Mouse (Mus musculus): ENCODE results near the gene Sar1a.

Sar1a gene

GRCm38 (mm10) chr10:61737537-61737936, 57.4 kb downstream of the Sar1a start:
- no peak for DNase-seq

- DNase-seq, result no peak
Measured at GRCm38 (mm10) chr10:61738126-61738525, 58.0 kb downstream of the Sar1a start.

DNA sequence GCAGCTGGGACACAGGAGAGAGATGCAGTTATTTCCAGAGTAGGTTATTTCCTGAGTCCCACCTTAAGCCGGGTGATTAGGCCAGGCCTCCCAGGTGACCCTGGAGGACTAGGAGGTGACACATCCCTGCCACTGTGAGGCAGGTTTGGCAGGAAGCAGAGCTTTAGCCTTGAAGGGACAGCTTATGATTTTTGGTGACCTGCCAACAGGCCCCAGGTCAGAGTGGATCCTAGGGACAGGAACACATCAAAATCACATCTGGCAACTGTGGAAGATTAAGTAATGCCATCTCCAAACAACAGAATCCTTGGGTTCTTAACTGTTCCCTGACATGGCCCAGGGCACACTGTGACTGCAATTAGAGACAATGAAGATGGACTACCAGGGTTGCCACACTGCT, 61.2 kb downstream of the Sar1a start:
- no peak for DNase-seq

DNA sequence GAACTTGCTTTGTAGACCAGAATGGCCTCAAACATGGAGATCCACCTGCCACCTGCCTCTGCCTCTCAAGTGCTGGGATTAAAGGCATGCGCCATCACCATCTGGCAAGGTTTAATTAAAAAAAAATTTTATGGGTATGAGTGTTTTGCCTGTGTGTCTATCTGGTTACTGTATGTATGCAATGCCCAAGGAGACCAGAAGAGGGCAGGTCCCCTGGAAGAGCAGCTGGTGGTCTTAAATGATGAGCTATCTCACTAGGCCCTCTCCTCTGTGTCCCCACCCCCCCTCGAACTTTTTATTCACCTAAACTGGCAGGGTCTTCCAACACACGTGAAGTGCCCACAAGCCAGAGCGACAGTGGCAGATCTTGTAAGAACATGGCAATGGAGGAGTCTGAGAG, 61.8 kb downstream of the Sar1a start:
- no peak for DNase-seq

DNA sequence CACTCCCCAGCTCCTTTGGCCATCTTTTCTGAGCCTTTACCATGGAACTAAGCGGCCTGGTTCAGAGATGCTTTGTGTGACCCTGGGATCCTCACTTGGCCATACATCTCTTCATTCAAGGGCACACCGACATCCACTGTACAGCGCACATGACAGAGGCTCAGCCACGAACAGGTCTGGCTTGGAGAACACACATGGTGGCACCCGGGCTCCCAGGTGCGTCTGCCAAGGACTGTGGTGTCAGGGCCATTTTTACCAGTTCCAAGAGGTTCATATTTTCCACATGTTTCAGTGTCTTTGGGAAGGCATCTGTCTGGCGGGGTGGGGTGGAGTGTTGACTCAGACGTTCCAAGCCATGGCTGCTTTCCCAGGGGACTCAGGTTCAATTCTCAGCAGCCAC, 62.2 kb downstream of the Sar1a start:
- no peak for DNase-seq
